Mouse (Mus musculus): Measurements from ENCODE around the gene Unc5b.

GRCm38 (mm10) chr10:60826461-60827237, 4.7 kb downstream of the Unc5b start:
- TF ChIP-seq TAL1 (IDR thresholded peaks at IDR 0.05; ENCODE audit: low read length) (no peak), GATA1 (IDR thresholded peaks at IDR 0.05; ENCODE audit: low read length) (no peak)

Measured in erythroblast, embryonic 14.5 days (primary cell).